Mouse (Mus musculus) lung, postnatal 14 days (tissue): ENCODE measurements around the gene Patl2.
"Not testable (repeated sequence)": the region's sequence is repeated elsewhere in the genome, so short reads cannot be mapped to it uniquely, and the experiment has no call there.

ENCODE experiments used
- DNase-seq: peaks from one replicate; pipeline ENCODE4 v3.0.0; 2021

Patl2 gene

GRCm38 (mm10) chr2:122140815-122141214 lies 45.2 kb downstream of the Patl2 start:
- no peak for DNase-seq

- no peak for DNase-seq
Measured at GRCm38 (mm10) chr2:122137839-122138465, 48.0 kb downstream of the Patl2 start.

- no peak for DNase-seq
Measured at GRCm38 (mm10) chr2:122132618-122133017, 53.4 kb downstream of the Patl2 start.

GRCm38 (mm10) chr2:122132078-122132477 lies 53.9 kb downstream of the Patl2 start:
- no peak for DNase-seq

GRCm38 (mm10) chr2:122127635-122128034 lies 58.4 kb downstream of the Patl2 start:
- DNase-seq, result no peak

- DNase-seq, result no peak
Measured at GRCm38 (mm10) chr2:122126765-122127347, 59.1 kb downstream of the Patl2 start.

GRCm38 (mm10) chr2:122125680-122126572 lies 60.1 kb downstream of the Patl2 start:
- DNase-seq, result no peak

GRCm38 (mm10) chr2:122117961-122118958 lies 67.7 kb downstream of the Patl2 start, which contains the start of gene Spg11:
Gene Spg11, minus strand, starts transcription at chr2:122118386.
- peak; percentile 98 for DNase-seq

- DNase-seq, result no peak
Measured at GRCm38 (mm10) chr2:122116888-122117287, 69.1 kb downstream of the Patl2 start.

- DNase-seq, result peak; percentile 34
Measured at GRCm38 (mm10) chr2:122109714-122110113, 76.3 kb downstream of the Patl2 start.

- DNase-seq, result no peak
Measured at GRCm38 (mm10) chr2:122108101-122108500, 77.9 kb downstream of the Patl2 start.

- peak; percentile 42 for DNase-seq
Measured at GRCm38 (mm10) chr2:122102070-122102469, 83.9 kb downstream of the Patl2 start.

GRCm38 (mm10) chr2:122097686-122098085 lies 88.3 kb downstream of the Patl2 start:
- DNase-seq, result not testable (repeated sequence)

GRCm38 (mm10) chr2:122093844-122094243 lies 92.1 kb downstream of the Patl2 start:
- no peak for DNase-seq

GRCm38 (mm10) chr2:122086446-122086845 lies 99.5 kb downstream of the Patl2 start:
- DNase-seq, result peak; percentile 50

- peak; percentile 41 for DNase-seq
Measured at GRCm38 (mm10) chr2:122081728-122082456, 104.1 kb downstream of the Patl2 start.
